Mouse (Mus musculus): ENCODE measurements at regions not wholly inside any gene's neighbourhood (a gene's known extent, or its start where the extent isn't known, plus 50 kb on each side); places are given as distances from the start of the nearest gene placed in this dataset.

DNA sequence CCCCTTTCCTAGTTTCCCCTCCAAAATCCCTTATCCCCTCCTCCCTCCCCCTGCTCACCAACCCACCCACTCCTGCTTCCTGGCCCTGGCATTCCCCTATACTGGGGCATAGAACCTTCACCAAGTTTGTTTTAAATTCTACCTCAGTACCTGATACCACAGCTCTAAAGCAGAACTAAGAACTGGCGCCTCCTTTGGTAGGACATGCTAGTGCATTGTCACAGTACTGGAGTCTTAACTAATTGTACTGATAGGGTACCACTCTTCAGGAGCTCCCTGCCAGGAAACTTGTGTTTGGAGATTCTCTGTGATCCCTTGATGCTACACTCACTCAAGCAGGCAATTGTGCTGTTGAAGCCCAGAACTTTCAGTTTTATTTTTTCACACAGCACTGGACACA, 92.0 kb upstream of the Ank start:
- TF ChIP-seq CTCF (IDR thresholded peaks at IDR 0.05) (peak; percentile 15; the same call in 1 of the 2 replicates), EP300 (IDR thresholded peaks at IDR 0.05) (no peak)
